Mouse (Mus musculus): ENCODE results near the gene Kyat3.

- TF ChIP-seq CTCF (IDR thresholded peaks at IDR 0.05) (no peak), EP300 (IDR thresholded peaks at IDR 0.05; ENCODE audit: insufficient read depth, low read depth, low read length) (no peak), POLR2A (IDR thresholded peaks at IDR 0.05; ENCODE audit: insufficient read depth, low read depth, low read length) (no peak)
Observed at GRCm38 (mm10) chr3:142696517-142696916, 4.3 kb upstream of the Kyat3 start.
